Mouse (Mus musculus): ENCODE results near the gene Mgp.
"Not testable (repeated sequence)": the region's sequence is repeated elsewhere in the genome, so short reads cannot be mapped to it uniquely, and the experiment has no call there.

The Mgp gene

GRCm38 (mm10) chr6:136898222-136898621 lies 22.6 kb upstream of the Mgp start:
- DNase-seq (ENCODE audit: extremely low spot score, low spot score), result no peak

GRCm38 (mm10) chr6:136897789-136898188 lies 22.2 kb upstream of the Mgp start:
- DNase-seq (ENCODE audit: extremely low spot score, low spot score), result no peak

- no peak for DNase-seq (ENCODE audit: extremely low spot score, low spot score)
Observed at GRCm38 (mm10) chr6:136894532-136895339, 19.1 kb upstream of the Mgp start.

GRCm38 (mm10) chr6:136892002-136892401 lies 16.4 kb upstream of the Mgp start:
- DNase-seq (ENCODE audit: extremely low spot score, low spot score), result no peak

GRCm38 (mm10) chr6:136889554-136889953 lies 13.9 kb upstream of the Mgp start:
- no peak for DNase-seq (ENCODE audit: extremely low spot score, low spot score)

- DNase-seq (ENCODE audit: extremely low spot score, low spot score), result no peak
Observed at GRCm38 (mm10) chr6:136889067-136889466, 13.4 kb upstream of the Mgp start.

- DNase-seq (ENCODE audit: extremely low spot score, low spot score), result no peak
Observed at GRCm38 (mm10) chr6:136887854-136888253, 12.2 kb upstream of the Mgp start.

- DNase-seq (ENCODE audit: extremely low spot score, low spot score), result not testable (repeated sequence)
Observed at GRCm38 (mm10) chr6:136884766-136885165, 9.1 kb upstream of the Mgp start.

GRCm38 (mm10) chr6:136883961-136884360 lies 8.3 kb upstream of the Mgp start:
- DNase-seq (ENCODE audit: extremely low spot score, low spot score), result no peak

- DNase-seq (ENCODE audit: extremely low spot score, low spot score), result no peak
Observed at GRCm38 (mm10) chr6:136883431-136883915, 7.8 kb upstream of the Mgp start.

GRCm38 (mm10) chr6:136881678-136882077 lies 6.1 kb upstream of the Mgp start:
- no peak for DNase-seq (ENCODE audit: extremely low spot score, low spot score)

- DNase-seq (ENCODE audit: extremely low spot score, low spot score), result no peak
Observed at GRCm38 (mm10) chr6:136874599-136874998, 1.0 kb downstream of the Mgp start.

- no peak for DNase-seq (ENCODE audit: extremely low spot score, low spot score)
Observed at GRCm38 (mm10) chr6:136868921-136869320, 6.7 kb downstream of the Mgp start.

- DNase-seq (ENCODE audit: extremely low spot score, low spot score), result no peak
Observed at GRCm38 (mm10) chr6:136866150-136866549, 9.5 kb downstream of the Mgp start.

- no peak for DNase-seq (ENCODE audit: extremely low spot score, low spot score)
Observed at GRCm38 (mm10) chr6:136865360-136865759, 10.3 kb downstream of the Mgp start.

- no peak for DNase-seq (ENCODE audit: extremely low spot score, low spot score)
Observed at GRCm38 (mm10) chr6:136861020-136861419, 14.6 kb downstream of the Mgp start.

- DNase-seq (ENCODE audit: extremely low spot score, low spot score), result no peak
Observed at GRCm38 (mm10) chr6:136858420-136858819, 17.2 kb downstream of the Mgp start.

- no peak for DNase-seq (ENCODE audit: extremely low spot score, low spot score)
Observed at GRCm38 (mm10) chr6:136857873-136858260, 17.8 kb downstream of the Mgp start.

GRCm38 (mm10) chr6:136857186-136857872 lies 18.3 kb downstream of the Mgp start, which contains the start of gene Art4:
Art4 (minus strand) TSS chr6:136857733.
- DNase-seq (ENCODE audit: extremely low spot score, low spot score), result no peak

GRCm38 (mm10) chr6:136856071-136856636 lies 19.5 kb downstream of the Mgp start:
- DNase-seq (ENCODE audit: extremely low spot score, low spot score), result no peak

- DNase-seq (ENCODE audit: extremely low spot score, low spot score), result no peak
Observed at GRCm38 (mm10) chr6:136855183-136855582, 20.4 kb downstream of the Mgp start.

GRCm38 (mm10) chr6:136854361-136854781 lies 21.3 kb downstream of the Mgp start:
- no peak for DNase-seq (ENCODE audit: extremely low spot score, low spot score)
